ENCODE assay signal across 9 mouse cellular contexts in the genomic region with DNA sequence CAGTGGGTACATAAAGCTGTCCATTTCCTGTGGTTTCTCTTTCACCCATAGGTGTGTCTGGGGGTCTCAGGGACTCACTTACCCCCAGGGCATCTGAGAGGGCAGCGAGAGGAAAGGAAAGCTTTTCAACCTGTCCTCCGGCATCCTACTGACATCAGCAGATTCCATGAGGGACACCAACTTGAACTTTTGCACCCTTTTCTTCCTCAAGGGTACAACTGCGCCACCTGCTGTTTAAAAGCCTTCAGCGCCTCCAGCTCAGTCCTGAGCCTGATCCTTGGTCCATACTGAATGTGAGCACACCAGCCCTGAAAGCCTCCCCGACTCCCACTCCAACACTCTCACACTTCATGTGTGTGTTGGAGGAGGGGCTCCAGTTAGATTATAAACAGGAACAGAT. TPM values are rescaled to one million over a fixed set of nuclear protein-coding genes. Genes with fewer than 3 reads are reported as not detected.
DNase-seq lines count a peak whose midpoint lies in the region; ATAC-seq lines count a peak whose summit lies in the region.
"Had no signal": no experiment of that assay in that cellular context is flagged by ENCODE, and none has a peak within 500 bp of the region (broad histone marks: within the 10 kb centered on the region; RNA-seq: fewer than 3 reads in every experiment).

No protein-coding gene starts in this region.

- H3K27ac ChIP-seq in forebrain, embryonic 14.5 days (ENCODE audit: low read depth, low read length) = no peak overlapping the region
- no peak overlapping the region for H3K27ac ChIP-seq in forebrain, embryonic 12.5 days
- H3K27ac ChIP-seq in kidney, embryonic 15.5 days = no peak overlapping the region
- H3K27ac ChIP-seq: liver, embryonic 13.5 days had no signal

- no peaks in the 10 kb centered on the region for H3K9me3 ChIP-seq in forebrain, embryonic 14.5 days (replicated peaks; ENCODE audit: control insufficient read depth, low read length)
- no peaks in the 10 kb centered on the region for H3K9me3 ChIP-seq in forebrain, embryonic 12.5 days
- H3K9me3 ChIP-seq in kidney, embryonic 15.5 days (replicated peaks) = no peaks in the 10 kb centered on the region
- H3K9me3 ChIP-seq: liver, embryonic 13.5 days had no signal

- ATAC-seq in forebrain, embryonic 14.5 days = 0 out of 2 replicates have a peak, but pooled peaks have one; percentile 32
- ATAC-seq in forebrain, embryonic 12.5 days (ENCODE audit: low FRiP score) = no peak
- peak; percentile 46; the same call in 1 of the 2 replicates for ATAC-seq in kidney, embryonic 15.5 days (replicated peaks; ENCODE audit: low FRiP score)
- peak; percentile 88 for ATAC-seq in megakaryocyte progenitor cell, adult 5-6 weeks (replicated peaks; ENCODE audit: poor library complexity)

- peak; percentile 71 for DNase-seq in forebrain, embryonic 14.5 days (ENCODE audit: low spot score)
- peak; percentile 59 for DNase-seq in A20 (ENCODE audit: low read depth, low spot score)
- DNase-seq in adrenal gland, postnatal 4 days (ENCODE audit: low spot score in 2 of 2) = peak; percentile 33 to 37
- DNase-seq in gastrocnemius, adult 8-10 months (ENCODE audit: low spot score in 2 of 2) = peak; percentile 16 to 20
- peak; percentile 33 for DNase-seq in testis, postnatal 14 days (ENCODE audit: low spot score)
- DNase-seq: liver, embryonic 13.5 days had no signal

- H3K4me3 ChIP-seq in forebrain, embryonic 14.5 days (ENCODE audit: low read depth, low read length) = no peak overlapping the region
- no peak overlapping the region for H3K4me3 ChIP-seq in forebrain, embryonic 12.5 days (replicated peaks)
- H3K4me3 ChIP-seq in kidney, embryonic 15.5 days (replicated peaks) = no peak overlapping the region
- H3K4me3 ChIP-seq: liver, embryonic 13.5 days had no signal

- WGBS in forebrain, embryonic 14.5 days = 18% methylated on average over 5 of the region's 5 CpGs
- WGBS in forebrain, embryonic 12.5 days = 20% methylated on average over 5 of the region's 5 CpGs
- WGBS in kidney, embryonic 15.5 days = 10% methylated on average over 5 of the region's 5 CpGs

- peaks cover 5% of the 10 kb centered on the region; the same call in 1 of the 2 replicates for H3K4me1 ChIP-seq in forebrain, embryonic 14.5 days (ENCODE audit: control insufficient read depth, insufficient read depth, low read length)
- no peaks in the 10 kb centered on the region for H3K4me1 ChIP-seq in forebrain, embryonic 12.5 days
- H3K4me1 ChIP-seq in kidney, embryonic 15.5 days = peaks cover 3% of the 10 kb centered on the region; the same call in 1 of the 2 replicates
- H3K4me1 ChIP-seq: liver, embryonic 13.5 days had no signal

- H3K4me2 ChIP-seq in forebrain, embryonic 14.5 days (ENCODE audit: low read length) = no peak overlapping the region
- H3K4me2 ChIP-seq in forebrain, embryonic 12.5 days = no peak overlapping the region
- H3K4me2 ChIP-seq in kidney, embryonic 15.5 days = no peak overlapping the region
- H3K4me2 ChIP-seq: liver, embryonic 13.5 days had no signal

- no peaks in the 10 kb centered on the region for H3K36me3 ChIP-seq in forebrain, embryonic 14.5 days (ENCODE audit: control insufficient read depth, insufficient read depth, low read length)
- peaks cover 5% of the 10 kb centered on the region; the same call in 1 of the 2 replicates for H3K36me3 ChIP-seq in forebrain, embryonic 12.5 days (replicated peaks)
- peaks cover 18% of the 10 kb centered on the region; the same call in 1 of the 2 replicates for H3K36me3 ChIP-seq in kidney, embryonic 15.5 days
- H3K36me3 ChIP-seq: liver, embryonic 13.5 days had no signal

- H3K9ac ChIP-seq in forebrain, embryonic 14.5 days (ENCODE audit: low read length) = no peak overlapping the region
- H3K9ac ChIP-seq in forebrain, embryonic 12.5 days = no peak overlapping the region
- H3K9ac ChIP-seq in kidney, embryonic 15.5 days = no peak overlapping the region
- H3K9ac ChIP-seq: liver, embryonic 13.5 days had no signal

- H3K27me3 ChIP-seq in forebrain, embryonic 14.5 days (replicated peaks; ENCODE audit: control insufficient read depth, insufficient read depth, low read length) = no peaks in the 10 kb centered on the region
- no peaks in the 10 kb centered on the region for H3K27me3 ChIP-seq in forebrain, embryonic 12.5 days
- no peaks in the 10 kb centered on the region for H3K27me3 ChIP-seq in kidney, embryonic 15.5 days
- H3K27me3 ChIP-seq: liver, embryonic 13.5 days had no signal

RNA-seq across cellular contexts. Expression of a gene that starts 16.2 kb away (rescaled TPM):
- polyA plus RNA-seq in forebrain, embryonic 14.5 days (2014; fragmentation: Nextera tagmentation; extraction: Ambion mirVana) = 10.3 and 12.3 TPM in 2 replicates
- polyA plus RNA-seq in forebrain, embryonic 12.5 days (2016; fragmentation: Nextera tagmentation; extraction: Ambion mirVana) = 27.8 and 32.0 TPM in 2 replicates
- 10 to 100 TPM; 23.6 to 26.5 TPM for total RNA-seq in adrenal gland, postnatal 4 days (2021)
- 1 to 10 TPM; 2.5 to 4.5 (median 2.7) TPM for total RNA-seq in gastrocnemius, adult 8-10 months (2022)
- polyA plus RNA-seq in kidney, embryonic 15.5 days (2015; fragmentation: Nextera tagmentation; extraction: Ambion mirVana) = 50.1 and 53.7 TPM in 2 replicates
- total RNA-seq in megakaryocyte progenitor cell, adult 5-6 weeks (2015) = 12.5 and 13.0 TPM in 2 replicates
- total RNA-seq in megakaryocyte progenitor cell, adult 5-6 weeks (2017) = 8.0 and 8.2 TPM in 2 replicates

Comparison
In these comparisons a context has a peak if more than half of its experiments do, and no peak if none do; other contexts are left out.
1. DNase-seq: peak in every context shown above with its lines; median percentile 71 in forebrain, embryonic 14.5 days; 59 in A20; 35 in adrenal gland, postnatal 4 days; 33 in testis, postnatal 14 days; 18 in gastrocnemius, adult 8-10 months.